Mouse (Mus musculus) frontal cortex, postnatal 10 days (tissue): ENCODE data around the gene Zbtb43.

Source experiments
- DNase-seq, 2 experiments: peaks; one replicate each; pipeline ENCODE4 v3.0.0; 2022; ENCODE audit warnings: low spot score in 2 of 2, mixed read lengths in 1 of 2

The Zbtb43 gene

DNA sequence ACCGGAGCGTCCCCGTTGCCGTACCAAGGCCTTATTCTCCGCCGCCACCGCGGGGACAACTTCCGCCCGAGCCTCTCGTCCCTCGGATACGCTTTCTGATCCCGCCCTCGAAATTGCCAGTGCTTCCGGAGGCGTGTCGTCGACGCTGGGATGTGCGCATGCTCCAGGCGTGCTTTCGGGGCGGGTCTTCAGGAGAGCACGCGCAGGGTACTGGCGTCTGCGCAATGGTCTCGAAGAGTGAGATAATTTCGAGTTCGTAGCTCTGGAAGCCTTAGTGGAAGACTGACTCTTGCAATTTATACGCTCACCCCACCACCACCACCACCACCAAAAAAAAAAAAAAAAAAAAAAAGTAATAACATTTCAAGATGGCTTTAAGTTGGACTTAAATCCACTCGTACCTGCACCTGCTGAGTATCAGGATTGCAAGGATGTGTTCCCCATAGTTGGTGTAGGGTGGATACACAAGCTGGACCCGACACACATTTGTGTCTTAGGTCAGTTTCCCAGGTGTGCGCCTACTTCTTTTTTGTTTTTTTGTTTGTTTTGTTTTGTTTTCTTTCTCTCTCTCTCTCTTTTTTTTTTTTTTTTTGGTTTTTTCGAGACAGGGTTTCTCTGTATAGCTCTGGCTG is at the start of gene Zbtb43:
Zbtb43 (minus strand) TSS at position 94 of the 632 bp plus-strand sequence.
- peak; percentile 91 to 94 for DNase-seq

GRCm38 (mm10) chr2:33515856-33516255 is 47.5 kb upstream of the Zbtb43 start:
- DNase-seq: no peak

DNA sequence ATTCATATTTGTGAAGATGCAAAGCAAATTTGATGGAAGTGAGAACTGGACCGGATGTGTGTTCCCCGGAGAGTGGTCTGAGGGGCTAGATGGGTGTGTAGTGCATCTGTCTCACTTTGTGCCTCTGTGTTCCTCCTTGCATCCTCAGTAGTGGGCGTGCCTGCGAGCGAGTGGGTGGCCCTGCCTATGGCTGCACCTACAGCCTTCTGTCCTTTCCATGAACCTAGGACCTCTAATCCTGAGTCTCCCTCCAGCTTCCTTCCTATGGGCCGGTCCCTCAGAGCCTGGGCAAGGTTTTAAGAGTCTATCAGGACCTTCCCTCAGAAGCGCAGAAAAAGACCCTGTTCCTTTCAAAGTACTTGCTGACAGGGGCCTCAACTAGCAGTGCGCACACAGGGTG is 47.1 kb upstream of the Zbtb43 start:
- no peak for DNase-seq

DNA sequence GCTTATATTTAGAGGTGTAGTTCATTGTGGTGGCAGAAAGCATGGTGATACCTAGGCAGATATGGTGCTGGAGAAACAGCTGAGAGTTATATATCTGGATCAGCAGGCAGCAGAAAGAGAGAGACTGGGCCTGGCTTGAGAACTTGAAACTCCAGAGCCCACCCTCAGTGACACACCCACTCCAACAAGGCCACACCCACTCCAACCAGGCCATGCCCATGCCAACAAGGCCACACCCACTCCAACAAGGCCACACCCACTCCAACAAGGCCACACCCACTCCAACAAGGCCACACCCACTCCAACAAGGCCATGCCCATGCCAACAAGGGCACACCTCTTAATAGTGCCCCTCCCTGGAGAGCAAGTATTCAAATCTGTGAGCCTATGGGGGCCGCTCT is 42.4 kb upstream of the Zbtb43 start:
- no peak for DNase-seq

DNA sequence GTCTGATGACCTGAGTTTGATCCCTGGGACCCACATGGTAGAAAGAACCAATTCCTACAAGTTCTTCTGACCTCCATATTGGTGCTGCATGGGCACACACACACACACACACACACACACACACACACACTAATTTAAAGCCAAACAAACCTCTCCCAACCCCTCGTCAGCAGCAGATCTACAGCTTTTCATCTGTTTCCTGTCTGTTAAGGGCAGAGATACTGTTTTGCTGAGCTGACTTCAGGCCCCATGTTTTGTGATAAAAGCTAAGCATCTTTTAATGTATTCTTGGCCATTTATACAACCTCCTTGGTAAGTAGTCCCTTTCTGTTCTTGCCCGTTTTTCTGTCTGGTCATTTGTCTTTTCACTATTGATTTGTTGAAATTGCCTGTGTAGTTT is 34.2 kb upstream of the Zbtb43 start:
- DNase-seq: no peak

GRCm38 (mm10) chr2:33498280-33498679 is 29.9 kb upstream of the Zbtb43 start:
- no peak for DNase-seq

GRCm38 (mm10) chr2:33495654-33496053 is 27.3 kb upstream of the Zbtb43 start:
- no peak for DNase-seq

- DNase-seq: no peak
Observed at GRCm38 (mm10) chr2:33492041-33492440, 23.7 kb upstream of the Zbtb43 start.

DNA sequence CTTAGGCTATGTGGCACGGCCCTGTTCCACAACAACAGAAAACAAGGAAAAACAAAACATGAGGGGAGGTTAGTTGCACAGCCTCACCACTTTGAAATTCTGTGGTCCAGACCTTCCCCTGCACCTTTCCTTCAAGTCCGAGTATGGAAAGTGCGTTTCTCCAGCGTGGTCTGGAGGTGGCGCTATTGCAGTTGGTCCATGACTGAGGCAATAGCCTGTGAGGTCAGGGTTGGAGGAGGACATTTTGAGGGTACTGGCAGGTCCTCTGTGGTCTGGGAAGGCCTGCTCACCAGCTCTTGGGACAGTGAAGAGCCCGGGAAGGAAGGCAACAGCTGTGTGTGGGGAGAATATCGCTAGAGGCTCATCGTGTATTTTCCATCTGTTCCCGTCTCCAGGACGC is 21.2 kb upstream of the Zbtb43 start:
- DNase-seq: no peak

DNA sequence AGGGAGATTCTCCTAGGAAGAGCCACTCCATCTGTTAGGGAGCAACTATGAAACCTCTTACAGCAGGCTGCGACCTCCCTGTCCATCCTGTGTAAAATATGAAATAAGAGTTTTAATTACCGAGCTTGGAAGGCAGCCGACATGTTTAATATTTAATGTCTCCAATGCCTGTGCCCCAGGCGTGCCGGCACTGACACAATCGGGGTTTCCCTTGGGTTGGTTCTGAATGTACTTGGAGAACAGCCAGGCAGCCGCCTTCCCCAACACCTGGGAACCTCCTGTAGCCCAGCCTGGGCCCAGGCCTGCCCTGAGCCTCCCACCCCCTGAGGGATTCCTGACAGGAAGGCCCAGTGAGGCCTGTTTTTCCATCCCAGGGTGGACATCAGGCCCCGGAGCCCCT is 19.0 kb upstream of the Zbtb43 start:
- no peak for DNase-seq

GRCm38 (mm10) chr2:33486866-33487265 is 18.5 kb upstream of the Zbtb43 start:
- DNase-seq: peak; percentile 51 to 74

DNA sequence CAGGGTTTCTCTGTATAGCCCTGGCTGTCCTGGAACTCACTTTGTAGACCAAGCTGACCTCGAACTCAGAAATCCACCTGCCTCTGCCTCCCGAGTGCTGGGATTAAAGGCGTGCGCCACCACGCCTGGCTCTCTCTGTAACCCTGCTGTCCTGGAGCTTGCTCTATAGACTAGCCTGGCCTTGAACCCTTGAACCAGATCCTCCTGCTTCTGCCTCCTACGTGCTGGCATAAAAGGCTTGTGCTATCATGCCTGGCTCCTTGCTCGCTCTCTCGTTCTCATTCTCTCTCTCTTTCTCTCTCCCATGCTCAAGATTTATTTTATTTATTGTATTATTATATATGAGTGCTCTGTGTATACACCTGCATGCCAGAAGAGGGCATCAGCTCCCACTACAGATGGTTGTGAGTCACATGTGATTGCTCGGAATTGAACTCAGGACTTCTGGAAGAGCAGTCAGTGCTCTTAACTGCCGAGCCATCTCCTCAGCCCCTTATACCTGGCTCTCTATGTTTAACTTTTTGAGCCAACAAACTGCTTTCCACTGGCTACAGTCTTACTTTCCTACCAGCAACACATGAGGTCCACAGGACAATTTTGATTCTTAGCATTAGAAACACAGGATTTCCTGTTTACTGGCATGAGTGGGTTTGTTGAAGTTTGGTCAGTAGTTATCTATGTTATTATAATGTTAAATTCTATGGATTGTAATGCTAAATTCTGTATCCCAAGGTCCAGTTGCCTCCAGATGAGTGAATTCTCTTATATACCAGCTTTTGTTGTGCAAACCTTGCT is 9.8 kb upstream of the Zbtb43 start:
- no peak for DNase-seq

GRCm38 (mm10) chr2:33475961-33476360 is 7.6 kb upstream of the Zbtb43 start:
- peak; percentile 55 to 60 for DNase-seq

GRCm38 (mm10) chr2:33467546-33468465 is 553 bp downstream of the Zbtb43 start:
- no peak for DNase-seq

GRCm38 (mm10) chr2:33465966-33466365 is 2.4 kb downstream of the Zbtb43 start:
- no peak for DNase-seq

DNA sequence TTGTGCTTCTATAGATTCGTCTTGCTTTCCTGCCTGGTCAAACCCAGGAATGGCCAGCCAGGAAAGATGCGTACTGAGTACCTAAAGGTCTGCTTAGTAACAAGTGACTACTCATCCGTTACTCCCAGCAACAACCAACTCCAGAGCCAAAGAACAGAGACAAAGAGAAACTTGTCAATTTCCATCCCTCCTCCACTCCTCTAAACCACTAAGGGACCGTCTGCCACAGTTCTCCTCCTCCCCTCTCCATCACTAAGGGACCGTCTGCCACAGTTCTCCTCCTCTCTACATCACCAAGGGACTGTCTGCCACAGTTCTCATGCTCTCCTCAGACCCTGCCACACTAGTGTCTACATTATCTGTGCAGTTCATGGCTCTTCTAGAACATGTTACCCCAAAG is 3.1 kb downstream of the Zbtb43 start:
- no peak for DNase-seq

DNA sequence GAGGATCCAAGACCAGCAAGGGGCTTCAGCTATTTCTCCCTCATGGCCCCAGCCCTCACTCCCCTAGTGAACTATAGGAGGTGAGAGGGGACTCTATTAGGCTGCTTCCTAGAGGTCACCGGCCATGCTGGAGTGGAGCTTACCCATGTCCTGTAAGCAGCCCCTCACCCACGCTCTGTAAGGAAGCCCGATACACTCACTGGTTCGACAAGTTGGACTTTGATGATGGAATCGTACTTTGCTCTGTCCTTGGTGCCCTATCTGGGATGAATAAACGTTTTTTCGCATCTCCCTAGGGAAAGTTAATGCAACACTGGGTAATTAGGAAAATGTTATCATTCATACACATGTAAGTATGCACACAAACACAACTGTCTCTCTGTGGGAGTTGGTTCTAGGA is 6.3 kb downstream of the Zbtb43 start:
- DNase-seq: no peak

GRCm38 (mm10) chr2:33461066-33461465 is 7.3 kb downstream of the Zbtb43 start:
- DNase-seq: no peak

GRCm38 (mm10) chr2:33459660-33460059 is 8.7 kb downstream of the Zbtb43 start:
- no peak for DNase-seq

DNA sequence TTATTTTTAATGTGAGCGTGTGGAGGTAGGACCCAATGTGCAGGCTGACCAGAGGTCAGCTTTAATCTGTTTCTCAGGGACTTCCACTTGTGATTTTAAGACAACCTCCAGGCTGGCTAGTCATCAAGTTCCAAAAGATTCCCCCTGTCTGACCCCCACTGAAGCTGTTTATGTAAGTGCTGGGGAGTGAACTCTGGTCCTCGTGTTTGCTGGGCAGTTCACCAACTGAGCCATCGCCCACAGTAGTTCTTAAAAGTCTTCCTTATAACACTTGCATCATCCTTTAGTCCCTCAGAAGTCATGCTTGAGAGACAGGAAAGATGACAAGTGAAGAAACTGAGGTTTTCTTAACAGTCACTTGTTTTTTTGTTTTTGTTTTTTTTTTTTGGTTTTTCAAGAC is 11.7 kb downstream of the Zbtb43 start:
- no peak for DNase-seq

DNA sequence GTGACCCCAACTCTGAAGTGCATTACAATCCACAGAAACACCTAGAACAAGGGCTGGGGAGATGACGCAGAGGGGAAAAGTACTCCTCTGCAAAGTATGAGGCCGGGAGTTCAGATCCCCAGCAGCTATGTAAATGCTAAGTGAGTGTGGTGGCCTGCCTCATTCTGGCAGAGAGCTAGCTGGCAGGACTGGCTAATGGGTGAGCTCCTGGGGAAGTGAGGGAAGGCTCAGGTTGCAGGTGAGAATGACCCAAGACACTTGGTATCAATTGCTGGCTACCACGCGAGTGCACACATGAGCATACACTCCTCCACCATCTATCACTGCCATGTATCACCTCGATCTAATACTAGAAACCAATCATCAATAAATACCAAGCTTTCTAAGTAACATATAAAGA is 12.1 kb downstream of the Zbtb43 start:
- no peak for DNase-seq

GRCm38 (mm10) chr2:33455350-33455749 is 13.0 kb downstream of the Zbtb43 start:
- no peak for DNase-seq
